Mouse (Mus musculus): ENCODE measurements around the gene Celsr1.
A peak's percentile ranks its signal among the peaks of the same experiment; 100 is the strongest.

The Celsr1 gene

DNA sequence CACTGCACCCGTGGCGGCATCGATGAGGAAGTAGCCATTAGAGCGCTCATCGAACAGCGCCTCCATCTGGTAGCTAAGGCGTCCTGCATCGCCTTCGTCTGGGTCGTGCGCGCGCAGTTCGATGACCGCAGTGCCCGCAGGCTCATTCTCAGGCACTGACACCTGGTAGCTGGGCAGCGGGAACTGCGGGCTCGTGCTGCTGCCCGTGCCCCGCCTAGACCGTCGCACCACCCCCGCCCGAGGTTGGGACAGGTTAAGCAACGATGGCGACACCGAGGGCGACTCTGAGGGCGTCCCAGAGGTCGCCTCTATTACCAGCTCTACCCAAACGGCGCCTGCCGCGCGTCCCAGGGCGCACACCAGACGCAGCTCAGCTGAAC, 776 bp downstream of the Celsr1 start:
- DNase-seq (ENCODE audit: low read depth, low spot score), result peak; percentile 50
- Histone ChIP-seq H3K27me3 (ENCODE audit: control insufficient read depth, insufficient read depth, low read length, poor library complexity, severe bottlenecking) (no peaks in the 10 kb centered on the region), H3K36me3 (ENCODE audit: control insufficient read depth, insufficient read depth, low read length, poor library complexity, severe bottlenecking) (no peaks in the 10 kb centered on the region)

DNA sequence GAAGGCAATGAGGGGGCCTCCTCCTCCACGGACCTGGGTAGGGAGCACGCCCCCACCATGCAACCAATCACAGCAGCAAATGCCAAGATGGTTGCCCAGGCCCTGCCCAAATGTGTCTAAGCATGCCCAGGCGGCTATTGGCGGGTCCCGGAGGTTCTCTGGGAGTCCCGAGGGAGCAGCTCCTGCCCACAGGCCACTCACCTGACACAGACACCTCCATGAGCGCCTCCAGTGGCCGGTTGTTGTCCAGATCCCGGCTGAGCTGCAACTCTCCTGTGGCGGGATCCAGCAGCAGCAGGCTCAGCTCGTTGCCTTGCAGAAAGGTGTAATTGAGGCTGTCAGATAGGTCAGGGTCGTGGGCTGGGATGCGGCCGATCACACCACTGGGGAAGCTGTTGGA, 3.6 kb downstream of the Celsr1 start:
- H3K36me3 ChIP-seq (ENCODE audit: control insufficient read depth, insufficient read depth, low read length, poor library complexity, severe bottlenecking), result no peaks in the 10 kb centered on the region
- DNase-seq (ENCODE audit: low read depth, low spot score), result no peak
- no peaks in the 10 kb centered on the region for H3K27me3 ChIP-seq (ENCODE audit: control insufficient read depth, insufficient read depth, low read length, poor library complexity, severe bottlenecking)

DNA sequence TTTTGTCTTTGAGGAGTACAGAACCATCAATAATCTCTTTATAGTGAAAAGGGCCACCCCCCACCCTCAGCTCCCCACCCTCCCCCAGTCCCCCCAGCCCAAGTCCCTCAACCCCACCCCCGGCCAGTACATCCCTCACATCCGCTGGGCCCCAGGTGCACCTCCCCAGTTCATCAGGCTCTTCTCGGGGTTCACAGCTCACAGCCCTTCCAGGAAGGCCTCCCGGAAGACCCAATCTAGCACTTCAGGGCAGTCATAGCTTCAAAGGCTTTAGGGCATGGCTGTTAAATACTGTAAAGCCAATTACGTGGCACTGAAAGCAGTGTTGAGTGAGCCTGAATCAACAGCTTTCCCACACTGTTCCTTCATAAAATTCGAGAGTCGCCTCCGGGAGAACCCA, 5.7 kb downstream of the Celsr1 start:
- DNase-seq (ENCODE audit: low read depth, low spot score), result no peak
- Histone ChIP-seq H3K27me3 (ENCODE audit: control insufficient read depth, insufficient read depth, low read length, poor library complexity, severe bottlenecking) (no peaks in the 10 kb centered on the region), H3K36me3 (ENCODE audit: control insufficient read depth, insufficient read depth, low read length, poor library complexity, severe bottlenecking) (no peaks in the 10 kb centered on the region)

DNA sequence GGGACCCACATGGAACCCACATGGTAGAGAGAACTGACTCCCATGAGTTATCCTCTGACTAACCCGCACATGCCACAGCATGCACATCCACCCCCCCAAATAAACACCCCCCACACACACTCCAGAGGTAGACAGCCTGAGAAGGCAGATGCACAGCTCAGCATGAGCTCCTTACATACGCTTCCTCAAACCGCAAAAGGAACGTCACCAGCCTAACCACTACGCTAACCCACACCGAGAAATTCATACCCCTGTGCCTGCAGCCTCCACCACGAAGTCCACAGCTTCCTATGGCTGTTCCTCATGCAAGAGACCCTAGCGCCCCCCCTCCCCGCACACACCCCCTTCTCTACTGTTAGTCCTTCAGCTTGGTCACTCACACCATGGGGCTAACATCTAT, 11.6 kb downstream of the Celsr1 start:
- Histone ChIP-seq H3K27me3 (ENCODE audit: control insufficient read depth, insufficient read depth, low read length, poor library complexity, severe bottlenecking) (no peaks in the 10 kb centered on the region), H3K36me3 (ENCODE audit: control insufficient read depth, insufficient read depth, low read length, poor library complexity, severe bottlenecking) (no peaks in the 10 kb centered on the region)
- DNase-seq (ENCODE audit: low read depth, low spot score), result no peak

DNA sequence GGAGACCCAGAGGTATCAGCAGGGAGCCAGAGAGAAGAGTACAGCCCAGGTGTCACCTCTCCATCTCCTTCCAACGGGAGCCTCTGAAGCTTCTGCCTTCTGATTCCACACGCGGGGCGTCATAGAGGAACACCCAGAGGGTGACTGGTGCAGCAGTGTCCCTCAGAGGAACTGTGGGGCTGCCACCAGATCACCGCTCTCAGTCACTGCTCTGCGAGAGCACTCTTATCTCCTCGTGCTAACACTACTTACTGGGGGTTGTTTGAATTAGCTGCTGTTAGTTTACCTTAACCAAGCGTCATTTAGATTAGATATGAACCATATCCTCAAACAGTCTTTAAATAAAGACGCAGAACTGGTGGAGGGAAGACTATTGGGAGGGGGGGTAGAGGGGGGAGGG, 12.3 kb downstream of the Celsr1 start:
- no peak for DNase-seq (ENCODE audit: low read depth, low spot score)
- H3K27me3 ChIP-seq (ENCODE audit: control insufficient read depth, insufficient read depth, low read length, poor library complexity, severe bottlenecking), result no peaks in the 10 kb centered on the region
- H3K36me3 ChIP-seq (ENCODE audit: control insufficient read depth, insufficient read depth, low read length, poor library complexity, severe bottlenecking), result no peaks in the 10 kb centered on the region

DNA sequence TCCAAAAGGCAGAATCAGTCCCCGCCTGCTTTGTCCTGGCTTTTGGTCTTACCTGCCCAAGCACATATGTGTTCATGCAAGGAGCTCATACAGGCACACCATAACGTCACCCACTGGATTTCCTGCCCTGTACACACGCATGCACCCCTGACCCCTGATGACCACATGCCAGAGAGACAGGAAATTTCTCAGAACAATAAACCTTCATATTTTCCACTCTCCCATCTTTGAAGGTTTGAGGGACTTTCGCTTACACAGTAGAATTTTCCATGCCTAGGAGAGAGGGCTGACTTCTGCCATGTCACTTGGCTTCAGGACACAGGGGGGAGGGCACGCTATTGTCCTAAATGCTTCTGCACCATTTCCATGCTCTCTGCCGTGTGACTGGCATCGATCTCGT, 13.6 kb downstream of the Celsr1 start:
- no peak for DNase-seq (ENCODE audit: low read depth, low spot score)
- Histone ChIP-seq H3K36me3 (ENCODE audit: control insufficient read depth, insufficient read depth, low read length, poor library complexity, severe bottlenecking) (no peaks in the 10 kb centered on the region), H3K27me3 (ENCODE audit: control insufficient read depth, insufficient read depth, low read length, poor library complexity, severe bottlenecking) (no peaks in the 10 kb centered on the region)

DNA sequence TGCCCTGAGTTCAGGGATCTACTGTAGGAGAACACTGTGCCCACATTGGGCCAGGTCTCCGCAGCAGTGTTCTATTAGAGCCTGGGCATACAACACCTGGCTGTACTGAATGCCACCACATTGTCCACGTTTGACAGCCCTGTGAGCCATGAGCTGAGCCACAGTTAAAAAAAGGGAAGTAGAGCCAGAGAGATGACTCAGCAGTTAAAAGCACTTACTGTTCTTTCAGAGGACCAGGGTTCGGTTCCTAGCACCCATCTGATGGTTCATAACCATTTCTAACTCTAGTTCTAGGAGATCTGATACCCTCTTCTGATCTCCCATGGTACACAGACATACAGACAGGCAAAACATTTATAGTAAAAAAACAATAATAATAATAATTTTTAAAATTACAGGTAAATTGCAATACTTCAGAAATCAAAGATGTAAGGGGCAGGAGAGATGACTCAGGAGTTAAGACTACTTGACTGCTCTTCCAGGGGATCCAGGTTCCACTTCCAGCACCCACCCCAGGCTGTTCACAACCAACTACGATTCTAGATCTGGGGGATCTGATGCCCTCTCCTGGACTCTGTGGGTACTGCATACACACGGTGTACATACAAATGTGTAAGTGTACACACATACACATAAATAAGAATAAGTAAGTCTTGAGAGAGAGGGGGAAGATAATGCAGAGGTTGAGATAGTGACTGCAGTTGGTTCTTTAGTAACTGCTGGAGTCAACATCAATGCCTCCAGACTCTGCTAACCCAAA, 14.6 kb downstream of the Celsr1 start:
- no peak for DNase-seq (ENCODE audit: low read depth, low spot score)

DNA sequence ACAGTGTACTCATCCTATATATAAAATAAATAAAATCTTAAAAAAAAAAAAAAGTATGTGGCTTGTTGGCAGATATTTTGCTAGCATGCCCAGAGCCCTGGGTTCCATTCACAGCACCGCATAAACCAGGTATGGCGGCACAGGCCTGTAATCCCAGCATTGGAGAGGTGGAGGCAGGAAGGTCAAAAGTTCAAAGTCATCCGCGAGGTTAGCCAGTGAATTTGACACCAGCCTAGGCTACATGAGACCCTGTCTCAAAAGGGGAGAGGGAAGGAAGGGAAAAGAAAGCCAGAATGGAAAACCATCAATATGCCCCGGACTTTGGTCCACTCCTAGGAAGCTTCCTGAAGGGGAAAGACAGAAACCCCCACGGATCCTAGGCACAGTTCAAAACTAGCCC, 16.2 kb downstream of the Celsr1 start:
- DNase-seq (ENCODE audit: low read depth, low spot score), result no peak
- no peaks in the 10 kb centered on the region for H3K36me3 ChIP-seq (ENCODE audit: control insufficient read depth, insufficient read depth, low read length, poor library complexity, severe bottlenecking)
- no peaks in the 10 kb centered on the region for H3K27me3 ChIP-seq (ENCODE audit: control insufficient read depth, insufficient read depth, low read length, poor library complexity, severe bottlenecking)

More for the DNA sequence above, 14.6 kb downstream of the Celsr1 start:
- H3K27me3 ChIP-seq (ENCODE audit: control insufficient read depth, insufficient read depth, low read length, poor library complexity, severe bottlenecking), result no peaks in the 10 kb centered on the region
- no peaks in the 10 kb centered on the region for H3K36me3 ChIP-seq (ENCODE audit: control insufficient read depth, insufficient read depth, low read length, poor library complexity, severe bottlenecking)

DNA sequence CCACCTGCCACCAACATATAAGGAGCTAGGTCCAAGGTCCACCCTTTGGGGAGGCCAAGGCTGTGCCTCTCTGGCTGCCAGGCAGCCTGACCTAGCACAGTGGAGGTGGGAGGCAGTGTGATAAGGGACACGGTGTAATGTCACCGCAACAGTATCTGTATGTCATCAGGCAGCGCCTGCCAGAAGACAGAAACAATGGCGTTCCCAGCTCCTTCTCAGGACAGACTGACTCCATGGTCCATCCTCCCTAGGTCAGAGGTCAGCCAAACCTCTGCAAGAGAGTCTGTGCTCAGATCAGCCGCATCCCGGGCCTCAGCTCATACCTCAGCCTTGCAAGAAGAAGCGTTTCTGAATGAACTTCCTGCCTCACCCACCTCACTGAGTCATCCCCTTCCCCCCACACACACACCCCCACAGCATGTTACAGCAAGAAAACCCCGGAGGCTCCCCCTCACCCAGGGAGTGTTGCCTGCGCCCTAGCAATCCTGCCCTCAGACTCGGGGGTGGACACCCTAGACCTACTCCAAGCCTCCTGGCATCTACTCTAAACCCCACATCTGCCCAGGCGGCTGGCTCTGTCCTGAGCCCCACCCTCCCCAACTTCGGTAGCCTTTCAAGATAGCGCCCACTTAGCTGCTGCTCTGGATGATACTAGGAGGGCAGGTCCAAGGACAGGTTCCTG, 17.6 kb downstream of the Celsr1 start:
- no peaks in the 10 kb centered on the region for H3K36me3 ChIP-seq (ENCODE audit: control insufficient read depth, insufficient read depth, low read length, poor library complexity, severe bottlenecking)

DNA sequence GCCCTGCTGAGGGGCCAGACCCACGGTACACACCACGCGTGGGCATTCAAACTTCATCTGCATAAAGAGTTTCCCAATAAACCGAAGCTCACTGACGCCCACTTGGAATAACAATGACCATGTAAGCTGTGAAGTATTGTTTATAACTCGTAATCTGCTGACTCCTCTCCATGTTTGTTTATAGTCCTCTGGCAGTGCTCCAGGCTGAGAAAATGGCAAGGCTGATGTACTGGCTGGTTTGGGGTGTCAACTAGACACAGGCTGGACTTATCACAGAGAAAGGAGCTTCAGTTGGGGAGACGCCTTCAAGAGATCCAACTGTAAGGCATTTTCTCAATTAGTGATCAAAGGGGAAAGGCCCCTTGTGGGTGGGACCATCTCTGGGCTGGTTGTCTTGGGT, 18.6 kb downstream of the Celsr1 start:
- H3K27me3 ChIP-seq (ENCODE audit: control insufficient read depth, insufficient read depth, low read length, poor library complexity, severe bottlenecking), result no peaks in the 10 kb centered on the region
- H3K36me3 ChIP-seq (ENCODE audit: control insufficient read depth, insufficient read depth, low read length, poor library complexity, severe bottlenecking), result no peaks in the 10 kb centered on the region
- no peak for DNase-seq (ENCODE audit: low read depth, low spot score)

More for the DNA sequence above, 17.6 kb downstream of the Celsr1 start:
- no peak for DNase-seq (ENCODE audit: low read depth, low spot score)
- no peaks in the 10 kb centered on the region for H3K27me3 ChIP-seq (ENCODE audit: control insufficient read depth, insufficient read depth, low read length, poor library complexity, severe bottlenecking)

DNA sequence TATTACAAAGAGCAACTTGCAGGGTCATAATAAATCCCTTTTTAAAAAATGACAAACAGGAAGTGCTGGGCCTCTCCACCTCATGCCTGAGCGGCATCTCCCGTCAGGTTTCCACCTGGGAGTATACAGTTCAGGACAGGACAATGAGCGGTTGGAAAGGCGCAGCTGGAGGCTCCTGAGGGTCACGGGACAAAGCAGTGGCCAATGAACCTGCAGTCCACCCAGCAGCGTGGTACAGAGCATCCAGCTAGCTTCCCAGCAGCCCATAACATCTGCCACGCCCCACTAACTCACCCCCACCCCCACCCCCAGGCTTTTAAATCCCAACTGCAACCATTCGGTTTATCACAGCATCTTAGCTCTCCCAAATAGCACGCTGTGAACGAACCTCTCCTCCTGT, 19.9 kb downstream of the Celsr1 start:
- no peak for DNase-seq (ENCODE audit: low read depth, low spot score)
- H3K36me3 ChIP-seq (ENCODE audit: control insufficient read depth, insufficient read depth, low read length, poor library complexity, severe bottlenecking), result no peaks in the 10 kb centered on the region
- no peaks in the 10 kb centered on the region for H3K27me3 ChIP-seq (ENCODE audit: control insufficient read depth, insufficient read depth, low read length, poor library complexity, severe bottlenecking)

DNA sequence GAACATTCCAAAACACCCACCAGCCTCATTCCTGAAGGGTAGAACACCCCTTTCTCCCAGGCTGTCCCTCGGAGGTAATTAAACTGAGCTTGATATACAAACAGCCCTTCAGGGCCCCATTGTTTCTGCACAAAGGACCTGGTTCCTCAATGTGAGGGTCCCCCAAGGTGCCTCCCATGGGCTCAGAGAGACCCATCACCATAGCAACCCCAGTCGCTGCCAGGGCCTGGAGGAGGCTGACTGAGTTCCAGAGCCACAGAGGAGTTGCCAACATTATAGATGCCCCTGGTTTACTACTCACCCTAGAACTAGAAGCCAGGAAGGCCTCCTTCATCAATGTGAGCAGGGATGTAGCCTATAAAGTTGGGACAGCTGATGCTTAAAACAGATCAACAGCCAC, 20.4 kb downstream of the Celsr1 start:
- H3K27me3 ChIP-seq (ENCODE audit: control insufficient read depth, insufficient read depth, low read length, poor library complexity, severe bottlenecking), result no peaks in the 10 kb centered on the region
- no peak for DNase-seq (ENCODE audit: low read depth, low spot score)

DNA sequence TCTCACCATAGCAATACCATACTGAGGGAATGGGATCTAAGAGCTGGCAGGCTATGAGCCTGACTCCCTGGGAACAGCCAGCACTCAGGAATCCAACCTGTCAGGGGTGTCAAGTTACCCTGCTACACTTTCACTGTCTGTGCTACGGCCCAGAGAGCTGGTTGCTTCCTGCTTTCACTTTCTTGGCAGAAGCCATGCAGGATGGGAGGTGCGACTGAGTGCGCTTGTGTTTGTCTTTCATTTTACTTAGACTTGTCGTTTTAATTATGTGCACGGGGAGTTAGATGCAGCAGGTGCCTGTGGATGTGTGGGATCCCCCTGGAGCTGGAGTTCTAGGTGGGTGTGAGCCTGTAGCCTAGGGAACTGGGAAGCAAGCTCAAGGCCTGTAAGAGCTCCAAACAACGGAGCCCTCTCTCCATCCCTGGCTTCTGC, 25.9 kb downstream of the Celsr1 start:
- peak; percentile 74 for DNase-seq (ENCODE audit: low read depth, low spot score)
- no peaks in the 10 kb centered on the region for H3K27me3 ChIP-seq (ENCODE audit: control insufficient read depth, insufficient read depth, low read length, poor library complexity, severe bottlenecking)

More for the DNA sequence above, 20.4 kb downstream of the Celsr1 start:
- no peaks in the 10 kb centered on the region for H3K36me3 ChIP-seq (ENCODE audit: control insufficient read depth, insufficient read depth, low read length, poor library complexity, severe bottlenecking)

DNA sequence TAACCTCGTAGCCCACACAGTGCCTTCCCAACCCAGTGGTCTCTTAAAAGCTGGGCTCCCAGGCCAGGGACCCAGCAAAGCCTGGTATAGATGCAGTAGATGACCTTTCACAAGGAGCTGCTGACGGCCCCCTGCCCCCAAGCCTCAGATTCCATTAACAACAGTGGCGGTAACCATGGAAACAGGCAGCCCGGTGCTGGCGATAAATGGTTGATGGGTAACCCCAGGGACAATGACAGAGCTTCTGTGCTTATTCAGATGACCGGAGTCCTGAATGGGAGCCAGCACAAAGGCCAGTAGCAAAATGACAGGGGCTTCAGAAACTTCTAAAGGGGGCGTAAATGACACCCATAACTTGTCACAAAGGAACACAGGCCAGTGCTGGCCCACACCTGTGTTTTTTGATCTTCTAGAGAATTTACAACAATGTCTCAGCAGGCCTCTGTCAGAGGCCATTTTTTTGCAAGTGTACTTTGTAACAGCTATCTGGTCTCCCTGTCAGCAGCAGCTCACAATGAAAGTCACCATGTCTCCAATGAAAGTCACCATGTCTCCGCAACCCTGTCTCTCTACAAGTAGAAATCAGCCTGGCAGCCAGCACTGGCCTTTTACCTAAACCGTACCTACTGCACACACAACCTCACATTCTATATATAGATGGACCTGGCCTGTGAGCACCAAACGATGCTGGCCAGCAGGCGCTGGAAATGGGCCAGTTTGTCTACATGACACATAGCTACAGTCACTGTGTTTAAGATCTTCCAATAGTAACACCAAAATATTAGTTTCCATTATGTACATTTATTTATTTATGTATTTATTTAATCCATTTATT, 27.7 kb downstream of the Celsr1 start:
- Histone ChIP-seq H3K36me3 (ENCODE audit: control insufficient read depth, insufficient read depth, low read length, poor library complexity, severe bottlenecking) (no peaks in the 10 kb centered on the region), H3K27me3 (ENCODE audit: control insufficient read depth, insufficient read depth, low read length, poor library complexity, severe bottlenecking) (no peaks in the 10 kb centered on the region)
- no peak for DNase-seq (ENCODE audit: low read depth, low spot score)

More for the DNA sequence above, 25.9 kb downstream of the Celsr1 start:
- no peaks in the 10 kb centered on the region for H3K36me3 ChIP-seq (ENCODE audit: control insufficient read depth, insufficient read depth, low read length, poor library complexity, severe bottlenecking)

DNA sequence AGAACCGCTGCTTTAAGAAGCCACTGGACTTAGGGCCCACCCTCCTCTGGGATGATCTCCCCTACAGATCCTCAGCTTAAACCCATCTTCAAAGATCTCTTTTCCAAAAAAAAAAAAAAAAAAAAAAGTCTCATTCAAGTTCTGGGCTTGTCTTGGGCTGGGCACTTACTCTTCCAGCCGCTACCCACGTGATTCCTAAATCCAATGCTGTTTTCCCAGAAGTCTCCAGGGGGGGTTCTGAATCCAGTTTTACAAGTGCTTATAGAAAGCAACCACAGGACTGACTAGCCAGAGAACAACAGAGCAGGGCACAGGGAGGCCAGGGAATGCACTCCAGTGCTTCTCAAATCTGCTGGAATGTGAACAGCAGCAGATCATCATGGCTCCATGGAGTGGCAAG, 29.5 kb downstream of the Celsr1 start:
- Histone ChIP-seq H3K27me3 (ENCODE audit: control insufficient read depth, insufficient read depth, low read length, poor library complexity, severe bottlenecking) (no peaks in the 10 kb centered on the region), H3K36me3 (ENCODE audit: control insufficient read depth, insufficient read depth, low read length, poor library complexity, severe bottlenecking) (no peaks in the 10 kb centered on the region)
- DNase-seq (ENCODE audit: low read depth, low spot score), result no peak
